Mouse (Mus musculus) gastrocnemius, postnatal 4 days (tissue): ENCODE data around the gene Tln1. TPM values are rescaled to one million over a fixed set of nuclear protein-coding genes. Genes with fewer than 3 reads are reported as not detected.

Experiments
- DNase-seq, 2 experiments: peaks; one replicate each; pipeline ENCODE4 v3.0.0; 2021 to 2022; ENCODE audit warnings: low spot score in 2 of 2, mixed read lengths in 2 of 2
- total RNA-seq, 2 experiments: library from RNA; stranded (reverse); gene quantifications; 2 replicates each; pipeline ENCODE4 v1.2.3; 2021

Gene Tln1
- total RNA-seq, 2 experiments from 2014 or later: 137 to 140 TPM

DNA sequence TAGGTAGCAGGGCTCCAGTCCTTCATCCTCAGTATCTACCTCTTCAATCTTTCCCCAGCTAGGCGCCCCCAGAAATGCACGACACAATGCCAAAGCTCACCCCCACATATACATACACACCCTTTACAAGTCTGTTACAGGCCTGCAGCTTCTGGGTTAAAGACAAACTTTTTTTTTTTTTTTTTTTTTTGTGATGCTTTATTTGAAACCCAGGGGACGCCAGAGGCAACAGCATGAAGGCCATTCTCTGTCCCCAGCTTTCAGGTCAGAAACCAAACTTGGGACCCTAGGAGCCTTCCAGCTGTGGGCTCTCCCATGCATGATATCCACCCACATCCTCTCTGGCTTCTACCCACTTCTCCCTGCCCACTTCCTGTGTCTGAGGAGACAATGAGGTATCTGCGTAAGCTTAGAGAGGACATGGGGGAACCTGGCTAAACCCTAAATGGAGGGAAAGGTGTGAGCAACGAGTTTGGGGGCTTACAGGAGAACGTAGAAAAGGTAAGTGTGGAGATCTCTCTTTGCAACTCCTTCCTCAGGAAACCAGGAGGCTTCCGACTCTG is 80.5 kb downstream of the Tln1 start:
- no peak for DNase-seq

Other genes with a start within 250 kb of the Tln1 start
- 10 to 100 TPM; 58.6 to 63.4 TPM for gene Rusc2, start 180.7 kb downstream of the Tln1 start, total RNA-seq
- gene Fam166b, start 133.6 kb downstream of the Tln1 start, total RNA-seq: under 1 TPM in 1 of 2 experiments, not detected in 1; 0.47 TPM
- gene Tesk1, start 120.8 kb downstream of the Tln1 start, total RNA-seq: 10 to 100 TPM; 39.3 to 40.9 TPM
- gene Cd72, start 108.1 kb downstream of the Tln1 start, total RNA-seq: under 1 TPM; 0.32 to 0.75 TPM
- not detected for gene Sit1, start 79.0 kb downstream of the Tln1 start, total RNA-seq
- gene Ccdc107, start 69.8 kb downstream of the Tln1 start, total RNA-seq: 10 to 100 TPM; 23.3 to 28.6 TPM
- 1 to 10 TPM; 7.9 to 8.9 TPM for gene Arhgef39, start 63.0 kb downstream of the Tln1 start, total RNA-seq
- 1 to 10 TPM; 1.2 to 3.1 TPM for gene Car9, start 55.7 kb downstream of the Tln1 start, total RNA-seq
- 1,000 to 10,000 TPM; 9,033 to 9,337 TPM for gene Tpm2, start 38.9 kb downstream of the Tln1 start, total RNA-seq
- 10 to 100 TPM; 51.9 to 55.1 TPM for gene Creb3, start 359 bp downstream of the Tln1 start, total RNA-seq
- 10 to 100 TPM; 37.1 to 41.3 TPM for gene Rgp1, start 16.0 kb upstream of the Tln1 start, total RNA-seq
- 10 to 100 TPM; 11.5 to 12.0 TPM for gene Gba2, start 16.2 kb upstream of the Tln1 start, total RNA-seq
- not detected for gene Msmp, start 21.8 kb upstream of the Tln1 start, total RNA-seq
- gene Npr2, start 69.2 kb upstream of the Tln1 start, total RNA-seq: 10 to 100 TPM; 42.9 to 49.7 TPM
- gene Spag8, start 90.9 kb upstream of the Tln1 start, total RNA-seq: under 1 TPM in 1 of 2 experiments, not detected in 1; 0.26 TPM
- 10 to 100 TPM; 57.6 to 66.5 TPM for gene Hint2, start 93.8 kb upstream of the Tln1 start, total RNA-seq
- gene Tmem8b, start 106.3 kb upstream of the Tln1 start, total RNA-seq: 10 to 100 TPM in 1 of 2 experiments, 1 to 10 TPM in 1; 9.4 to 12.0 TPM
- gene Fam221b, start 106.5 kb upstream of the Tln1 start, total RNA-seq: under 1 TPM; 0.13 to 0.44 TPM
- not detected for gene Olfr70, start 138.1 kb upstream of the Tln1 start, total RNA-seq
- gene Olfr71, start 147.6 kb upstream of the Tln1 start, total RNA-seq: not detected
- 1 to 10 TPM; 2.2 TPM for gene Hrct1, start 164.5 kb upstream of the Tln1 start, total RNA-seq
- 1 to 10 TPM; 1.4 to 1.5 TPM for gene Spaar, start 167.3 kb upstream of the Tln1 start, total RNA-seq
- not detected for gene Olfr159, start 208.3 kb upstream of the Tln1 start, total RNA-seq